Mouse (Mus musculus): ENCODE data around the gene Auts2.
A peak's percentile ranks its signal among the peaks of the same experiment; 100 is the strongest.

The Auts2 gene

GRCm38 (mm10) chr5:131581110-131582050, 961.8 kb downstream of the Auts2 start:
- DNase-seq (ENCODE audit: low read depth, low spot score) = no peak

GRCm38 (mm10) chr5:131578737-131579136, 964.4 kb downstream of the Auts2 start:
- no peak for DNase-seq (ENCODE audit: low read depth, low spot score)

- DNase-seq (ENCODE audit: low read depth, low spot score) = no peak
These were observed 967.3 kb downstream of the Auts2 start for GRCm38 (mm10) chr5:131575733-131576265.

- DNase-seq (ENCODE audit: low read depth, low spot score) = no peak
These were observed 968.0 kb downstream of the Auts2 start for GRCm38 (mm10) chr5:131575086-131575514.

- no peak for DNase-seq (ENCODE audit: low read depth, low spot score)
These were observed 968.6 kb downstream of the Auts2 start for GRCm38 (mm10) chr5:131574469-131575085.

GRCm38 (mm10) chr5:131573296-131574177, 969.6 kb downstream of the Auts2 start:
- peak; percentile 66 for DNase-seq (ENCODE audit: low read depth, low spot score)

- no peak for DNase-seq (ENCODE audit: low read depth, low spot score)
These were observed 977.1 kb downstream of the Auts2 start for GRCm38 (mm10) chr5:131566032-131566431.

GRCm38 (mm10) chr5:131563630-131564252, 979.4 kb downstream of the Auts2 start:
- no peak for DNase-seq (ENCODE audit: low read depth, low spot score)

GRCm38 (mm10) chr5:131560773-131561560, 982.2 kb downstream of the Auts2 start:
- no peak for DNase-seq (ENCODE audit: low read depth, low spot score)

- DNase-seq (ENCODE audit: low read depth, low spot score) = peak; percentile 62
These were observed 984.6 kb downstream of the Auts2 start for GRCm38 (mm10) chr5:131558403-131559174.

GRCm38 (mm10) chr5:131557591-131558385, 985.4 kb downstream of the Auts2 start:
- no peak for DNase-seq (ENCODE audit: low read depth, low spot score)

GRCm38 (mm10) chr5:131548932-131549563, 994.1 kb downstream of the Auts2 start:
- peak; percentile 15 for DNase-seq (ENCODE audit: low read depth, low spot score)

GRCm38 (mm10) chr5:131547926-131548325, 995.2 kb downstream of the Auts2 start:
- no peak for DNase-seq (ENCODE audit: low read depth, low spot score)

GRCm38 (mm10) chr5:131546414-131546813, 996.7 kb downstream of the Auts2 start:
- DNase-seq (ENCODE audit: low read depth, low spot score) = no peak

- DNase-seq (ENCODE audit: low read depth, low spot score) = no peak
These were observed 998.8 kb downstream of the Auts2 start for GRCm38 (mm10) chr5:131544381-131544780.

GRCm38 (mm10) chr5:131538311-131538915, 1004.7 kb downstream of the Auts2 start:
- DNase-seq (ENCODE audit: low read depth, low spot score) = no peak

GRCm38 (mm10) chr5:131537831-131538310, 1005.3 kb downstream of the Auts2 start:
- DNase-seq (ENCODE audit: low read depth, low spot score) = no peak

Measured in skeletal muscle tissue, adult 2 months (tissue).